Mouse (Mus musculus): ENCODE measurements at regions not wholly inside any gene's neighbourhood (a gene's known extent, or its start where the extent isn't known, plus 50 kb on each side); places are given as distances from the start of the nearest gene placed in this dataset.

GRCm38 (mm10) chr15:42304097-42304496 is 2169.9 kb downstream of the 9330182O14Rik start:
- no peak for DNase-seq (ENCODE audit: low spot score in 2 of 2)

- no peak for DNase-seq (ENCODE audit: low spot score in 2 of 2)
Measured at GRCm38 (mm10) chr15:42309586-42309985, 2175.4 kb downstream of the 9330182O14Rik start.

DNA sequence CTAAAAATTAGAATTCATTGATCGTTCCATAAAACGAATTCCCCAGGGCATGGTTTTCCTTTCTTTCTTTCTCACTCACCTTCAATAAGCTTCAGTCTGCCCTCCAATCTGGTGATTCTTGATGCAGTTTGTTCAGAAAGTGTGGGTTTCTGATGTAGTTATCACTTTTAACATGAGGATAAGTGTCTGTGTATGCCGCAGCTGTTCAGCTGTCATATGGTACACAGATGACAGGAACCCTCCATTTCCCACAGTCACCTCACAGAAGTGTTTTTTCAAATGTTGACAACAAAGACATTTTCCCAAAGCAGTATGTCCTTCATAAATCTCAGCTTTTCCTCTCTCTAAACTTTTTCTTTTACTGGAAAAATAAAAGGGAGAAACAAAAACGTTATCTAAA is 2177.0 kb downstream of the 9330182O14Rik start:
- no peak for DNase-seq (ENCODE audit: low spot score in 2 of 2)

DNA sequence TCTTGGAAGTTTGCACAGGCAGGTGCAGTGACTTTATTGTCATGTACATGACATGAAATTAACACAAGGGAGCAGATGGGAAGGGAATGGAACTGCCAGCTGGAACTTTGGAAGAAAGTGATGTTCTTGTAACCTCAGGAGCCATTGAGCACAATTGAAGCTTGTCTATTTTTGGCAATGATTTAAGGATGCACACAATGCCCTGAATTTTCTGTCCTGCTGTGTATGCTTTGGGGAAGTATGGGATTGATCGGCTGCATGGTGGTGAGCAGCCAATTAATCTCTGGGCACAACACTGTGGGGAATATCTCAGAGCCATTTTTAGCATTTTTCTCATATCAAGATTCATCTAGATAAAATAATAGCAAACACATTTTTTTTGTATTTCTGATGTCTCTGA is 2186.2 kb downstream of the 9330182O14Rik start:
- DNase-seq (ENCODE audit: low spot score in 2 of 2), result no peak

DNA sequence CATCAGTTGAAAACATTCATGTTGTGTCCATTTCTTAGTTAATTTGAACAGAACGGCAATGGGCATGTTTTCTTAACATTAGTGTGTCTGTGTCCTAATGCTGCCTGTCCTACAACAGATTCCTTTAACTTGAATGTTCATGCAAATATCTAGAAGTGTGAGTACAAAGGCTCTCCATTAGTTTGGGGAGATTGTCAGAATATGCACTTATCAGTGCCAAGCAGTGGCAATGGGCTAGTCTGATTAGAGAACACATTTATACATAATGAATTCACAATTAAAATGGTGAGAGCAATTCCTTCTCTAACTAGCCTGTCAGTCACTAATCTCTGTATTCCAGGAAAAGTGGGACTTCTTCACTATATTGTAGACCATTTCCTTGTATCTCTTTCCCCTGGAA is 2188.8 kb downstream of the 9330182O14Rik start:
- DNase-seq (ENCODE audit: low spot score in 2 of 2), result no peak

DNA sequence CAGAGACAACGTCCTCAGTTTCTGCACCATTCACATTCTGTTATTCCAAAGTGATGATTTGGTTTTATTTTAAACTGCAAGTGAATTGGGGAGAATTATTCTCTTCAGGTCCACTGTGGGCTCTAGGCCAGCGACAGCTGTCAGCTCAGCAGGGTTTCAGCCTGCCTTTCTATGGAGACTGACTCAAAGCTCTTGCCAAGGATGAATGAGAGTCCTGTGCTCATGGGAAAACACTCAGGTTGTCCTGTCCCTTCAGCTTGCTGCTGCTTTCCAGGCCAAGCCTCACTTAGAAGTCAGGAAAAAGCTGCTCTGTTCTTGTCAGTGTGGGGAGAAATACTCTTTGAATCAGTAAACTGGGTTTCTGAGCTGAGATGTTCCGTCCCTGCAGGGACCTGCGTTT is 2191.1 kb downstream of the 9330182O14Rik start:
- no peak for DNase-seq (ENCODE audit: low spot score in 2 of 2)

GRCm38 (mm10) chr15:42328535-42328934 is 2194.4 kb downstream of the 9330182O14Rik start:
- no peak for DNase-seq (ENCODE audit: low spot score in 2 of 2)

DNA sequence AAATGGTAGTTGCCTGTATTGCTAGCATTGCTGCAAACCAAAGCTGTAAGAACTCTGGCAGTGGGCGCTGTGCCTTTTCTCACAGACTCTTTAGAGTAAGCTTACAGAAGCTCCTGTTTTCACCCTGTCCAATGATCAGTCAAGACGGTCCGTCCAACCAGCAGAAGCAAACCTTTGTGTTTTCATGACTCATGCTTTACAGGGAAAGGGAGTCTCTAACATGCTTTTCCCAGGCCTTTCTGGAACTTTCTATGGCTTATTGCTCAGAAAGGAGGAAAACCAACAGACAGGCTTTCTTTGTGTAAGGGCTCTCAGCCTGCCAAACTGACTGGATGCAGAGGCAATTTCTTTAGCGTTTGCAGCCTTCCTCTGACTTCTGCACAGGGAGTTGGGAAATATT is 2195.6 kb downstream of the 9330182O14Rik start:
- no peak for DNase-seq (ENCODE audit: low spot score in 2 of 2)

DNA sequence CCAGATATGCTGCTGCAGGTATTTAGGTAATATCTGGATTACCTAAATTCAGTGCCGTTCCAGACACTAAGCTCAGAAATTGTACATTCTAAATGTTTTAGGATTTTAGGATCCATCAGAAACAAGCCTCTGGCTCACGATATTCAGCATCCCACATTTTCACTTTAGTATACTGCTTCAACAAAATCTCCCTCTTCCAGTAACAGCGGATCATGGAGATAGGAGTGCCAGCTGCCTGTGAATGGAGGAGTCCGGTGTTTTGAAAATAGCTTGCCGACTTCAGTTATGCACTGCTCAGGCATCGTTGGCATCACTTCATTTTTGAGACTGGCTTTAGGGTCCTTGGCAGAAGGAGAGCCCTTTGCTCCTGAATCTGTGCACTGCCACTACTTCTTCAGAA is 2199.5 kb downstream of the 9330182O14Rik start:
- DNase-seq (ENCODE audit: low spot score in 2 of 2), result no peak

DNA sequence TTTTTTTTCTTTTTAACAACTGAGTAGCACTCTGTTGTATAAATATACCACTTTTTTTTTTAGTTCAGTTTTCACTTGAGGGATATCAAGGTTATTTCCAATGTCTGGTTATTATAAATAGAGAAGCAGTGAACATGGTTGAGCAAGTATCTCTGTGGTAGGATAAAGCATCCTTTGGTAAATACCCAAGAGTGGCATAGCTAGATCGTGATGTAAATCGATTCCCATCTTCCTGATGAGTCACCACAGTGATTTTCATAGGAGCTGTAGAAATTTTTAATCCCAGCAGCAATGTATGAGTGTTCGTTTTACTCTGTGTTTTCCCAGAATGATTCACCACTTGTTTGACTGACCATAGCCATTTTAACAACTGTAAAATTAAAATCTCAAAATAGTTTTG is 2212.0 kb downstream of the 9330182O14Rik start:
- DNase-seq (ENCODE audit: low spot score in 2 of 2), result no peak

DNA sequence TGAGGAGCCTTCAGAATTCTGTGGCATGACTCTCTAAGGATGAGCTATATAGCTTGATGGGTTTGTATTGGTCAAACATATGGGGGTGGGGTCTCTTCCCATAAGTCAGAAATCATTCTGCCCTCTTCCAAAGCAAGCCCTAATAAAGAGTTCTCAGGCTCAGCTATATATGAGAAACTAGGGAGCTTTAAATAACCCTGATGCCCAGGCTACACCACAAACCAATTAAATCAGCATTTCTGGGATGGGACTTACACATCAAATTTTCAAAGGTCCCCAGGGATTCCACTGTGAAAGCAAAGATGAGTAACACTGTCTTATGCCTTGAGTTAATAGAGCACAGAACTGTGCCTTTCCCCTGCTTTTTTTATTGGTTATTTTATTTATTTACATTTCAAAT is 2227.7 kb downstream of the 9330182O14Rik start:
- no peak for DNase-seq (ENCODE audit: low spot score in 2 of 2)

- no peak for DNase-seq (ENCODE audit: low spot score in 2 of 2)
Measured at GRCm38 (mm10) chr15:42364979-42365378, 2230.8 kb downstream of the 9330182O14Rik start.

DNA sequence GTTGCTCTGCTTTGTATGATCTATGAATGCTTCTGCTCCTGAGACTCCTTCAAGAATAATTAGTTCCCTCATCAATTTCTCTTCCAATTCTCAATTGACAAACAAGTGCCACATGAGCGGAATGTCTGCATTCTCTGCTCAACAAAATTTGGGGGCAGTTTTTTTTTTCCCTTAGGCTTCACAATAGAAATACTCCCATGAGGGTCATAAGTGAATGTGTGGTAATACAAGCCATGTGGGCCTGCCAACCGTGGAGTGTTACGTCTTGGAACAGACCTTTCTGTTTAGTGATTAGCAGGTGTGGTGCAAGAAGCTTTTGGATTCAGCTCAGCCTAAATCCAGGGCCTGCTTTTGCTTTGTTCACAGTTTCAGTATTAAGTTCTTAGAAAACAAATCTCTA is 2232.6 kb downstream of the 9330182O14Rik start:
- DNase-seq (ENCODE audit: low spot score in 2 of 2), result no peak

DNA sequence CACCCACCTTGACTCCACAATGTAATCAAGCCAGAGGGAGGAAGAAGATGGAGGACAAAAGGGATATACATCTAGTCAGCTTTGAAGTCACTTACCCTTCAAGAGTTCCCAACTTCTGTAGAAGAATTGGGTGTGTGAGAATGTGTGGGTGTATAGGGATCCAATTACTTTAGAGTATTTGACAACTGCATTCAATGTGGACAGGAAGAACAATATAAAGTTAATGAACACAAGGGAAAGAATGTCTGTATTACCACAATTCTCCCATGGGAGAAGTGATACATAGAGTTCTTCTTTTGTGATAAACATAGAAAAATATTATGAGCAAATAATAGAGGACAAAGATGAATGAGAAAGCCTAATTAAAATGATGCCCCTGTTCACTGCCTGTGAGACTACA is 2235.4 kb downstream of the 9330182O14Rik start:
- no peak for DNase-seq (ENCODE audit: low spot score in 2 of 2)

GRCm38 (mm10) chr15:42370044-42370443 is 2235.9 kb downstream of the 9330182O14Rik start:
- no peak for DNase-seq (ENCODE audit: low spot score in 2 of 2)

- DNase-seq (ENCODE audit: low spot score in 2 of 2), result no peak
Measured at GRCm38 (mm10) chr15:42372704-42373286, 2238.6 kb downstream of the 9330182O14Rik start.
